Mouse (Mus musculus) hindbrain, embryonic 15.5 days (tissue): ENCODE measurements around the gene Olfr1128. TPM values are rescaled to one million over a fixed set of nuclear protein-coding genes. Genes with fewer than 3 reads are reported as not detected.

ENCODE experiments used
- polyA plus RNA-seq: library from polyadenylated mRNA; unstranded; fragments of >200 nt; fragmentation: Nextera tagmentation; extraction: Ambion mirVana; gene quantifications from 2 replicates; pipeline ENCODE4 v1.2.1, GENCODE M21; 2015

The Olfr1128 gene
- polyA plus RNA-seq, 1 experiment from 2014 or later: not detected

Other genes with a start within 250 kb of the Olfr1128 start
- gene Olfr1118, start 238.0 kb downstream of the Olfr1128 start, polyA plus RNA-seq: not detected in 2 replicates
- gene Olfr1120, start 190.7 kb downstream of the Olfr1128 start, polyA plus RNA-seq: not detected in 2 replicates
- gene Olfr1121, start 175.6 kb downstream of the Olfr1128 start, polyA plus RNA-seq: not detected in 2 replicates
- gene Olfr1122, start 159.7 kb downstream of the Olfr1128 start, polyA plus RNA-seq: not detected in 2 replicates
- gene Olfr1123, start 128.9 kb downstream of the Olfr1128 start, polyA plus RNA-seq: not detected in 2 replicates
- gene Olfr1124, start 115.3 kb downstream of the Olfr1128 start, polyA plus RNA-seq: 0.07 and 0.10 TPM in 2 replicates
- not detected in 2 replicates for gene Olfr1126, start 91.6 kb downstream of the Olfr1128 start, polyA plus RNA-seq
- not detected in 2 replicates for gene Pramel7, start 48.4 kb downstream of the Olfr1128 start, polyA plus RNA-seq
- not detected in 2 replicates for gene Pramel6, start 39.0 kb downstream of the Olfr1128 start, polyA plus RNA-seq
- gene Olfr153, start 13.7 kb downstream of the Olfr1128 start, polyA plus RNA-seq: not detected in 2 replicates
- gene Olfr1129, start 28.4 kb upstream of the Olfr1128 start, polyA plus RNA-seq: not detected in 2 replicates
- gene Olfr1130, start 60.7 kb upstream of the Olfr1128 start, polyA plus RNA-seq: not detected in 2 replicates
- not detected in 2 replicates for gene Olfr1131, start 81.6 kb upstream of the Olfr1128 start, polyA plus RNA-seq
- not detected in 2 replicates for gene Olfr1132, start 92.0 kb upstream of the Olfr1128 start, polyA plus RNA-seq
- not detected in 2 replicates for gene Olfr1133, start 101.8 kb upstream of the Olfr1128 start, polyA plus RNA-seq
- gene Olfr1134, start 112.9 kb upstream of the Olfr1128 start, polyA plus RNA-seq: not detected in 2 replicates
- not detected in 2 replicates for gene Olfr1135, start 128.1 kb upstream of the Olfr1128 start, polyA plus RNA-seq
- gene Olfr1136, start 148.4 kb upstream of the Olfr1128 start, polyA plus RNA-seq: not detected in 2 replicates
- gene Olfr1137, start 167.6 kb upstream of the Olfr1128 start, polyA plus RNA-seq: not detected in 2 replicates
- not detected in 2 replicates for gene Olfr1138, start 194.4 kb upstream of the Olfr1128 start, polyA plus RNA-seq
- gene Olfr1140, start 198.2 kb upstream of the Olfr1128 start, polyA plus RNA-seq: not detected in 2 replicates
- gene Olfr1141, start 208.4 kb upstream of the Olfr1128 start, polyA plus RNA-seq: not detected in 2 replicates
- not detected in 2 replicates for gene Olfr152, start 233.9 kb upstream of the Olfr1128 start, polyA plus RNA-seq